Mouse (Mus musculus) limb, embryonic 12.5 days (tissue): ENCODE data around the gene Lrp10. TPM values are rescaled to one million over a fixed set of nuclear protein-coding genes. Genes with fewer than 3 reads are reported as not detected.
A peak's percentile ranks its signal among the peaks of the same experiment; 100 is the strongest.

Experiments used
- ATAC-seq: fragments of 200-750 bp; cut with Nextera tagmentation; 2 replicates; pipeline ENCODE4 v1.8.0; 2017; ENCODE audit warnings: low read depth, moderate TSS enrichment; ENCODE audit not compliant: insufficient number of reproducible peaks, insufficient read depth, low FRiP score, low TSS enrichment
- H3K27ac ChIP-seq: fragments of 300-500 bp; sonication (generic); 2 replicates; pipeline ENCODE4 v1.5.1; 2016; ENCODE audit warnings: mild to moderate bottlenecking, moderate library complexity
- H3K27me3 ChIP-seq: fragments of 300-500 bp; sonication (generic); 2 replicates; pipeline ENCODE4 v1.6.1; 2016; ENCODE audit warnings: mild to moderate bottlenecking, moderate library complexity
- H3K36me3 ChIP-seq: fragments of 300-500 bp; sonication (generic); 2 replicates; pipeline ENCODE4 v1.6.1; 2016; ENCODE audit warnings: mild to moderate bottlenecking, moderate library complexity
- H3K4me1 ChIP-seq: fragments of 300-500 bp; sonication (generic); replicated peaks from 2 replicates; pipeline ENCODE4 v1.6.1; 2016
- H3K4me2 ChIP-seq: fragments of 300-500 bp; sonication (generic); 2 replicates; pipeline ENCODE4 v1.6.1; 2016; ENCODE audit warnings: mild to moderate bottlenecking, moderate library complexity
- H3K4me3 ChIP-seq: fragments of 300-500 bp; sonication (generic); replicated peaks from 2 replicates; pipeline ENCODE4 v1.5.1; 2016; ENCODE audit warnings: mild to moderate bottlenecking
- H3K9ac ChIP-seq: fragments of 300-500 bp; sonication (generic); replicated peaks from 2 replicates; pipeline ENCODE4 v1.6.1; 2016; ENCODE audit warnings: mild to moderate bottlenecking, moderate library complexity
- H3K9me3 ChIP-seq: fragments of 300-500 bp; sonication (generic); 2 replicates; pipeline ENCODE4 v1.6.1; 2016; ENCODE audit warnings: mild to moderate bottlenecking, moderate library complexity
- WGBS: fragments of 180-500 bp; shearing (Covaris S2); methylation state at CpG from one replicate; pipeline ENCODE4 v1.1.7; 2016; 5-methylcytosine and 5-hydroxymethylcytosine counted together
- polyA plus RNA-seq: library from polyadenylated mRNA; unstranded; fragments of >200 nt; fragmentation: Nextera tagmentation; extraction: Ambion mirVana; gene quantifications from 2 replicates; pipeline ENCODE4 v1.2.1, GENCODE M21; 2016

The Lrp10 gene
- polyA plus RNA-seq, 1 experiment from 2014 or later: 28.7 TPM

DNA sequence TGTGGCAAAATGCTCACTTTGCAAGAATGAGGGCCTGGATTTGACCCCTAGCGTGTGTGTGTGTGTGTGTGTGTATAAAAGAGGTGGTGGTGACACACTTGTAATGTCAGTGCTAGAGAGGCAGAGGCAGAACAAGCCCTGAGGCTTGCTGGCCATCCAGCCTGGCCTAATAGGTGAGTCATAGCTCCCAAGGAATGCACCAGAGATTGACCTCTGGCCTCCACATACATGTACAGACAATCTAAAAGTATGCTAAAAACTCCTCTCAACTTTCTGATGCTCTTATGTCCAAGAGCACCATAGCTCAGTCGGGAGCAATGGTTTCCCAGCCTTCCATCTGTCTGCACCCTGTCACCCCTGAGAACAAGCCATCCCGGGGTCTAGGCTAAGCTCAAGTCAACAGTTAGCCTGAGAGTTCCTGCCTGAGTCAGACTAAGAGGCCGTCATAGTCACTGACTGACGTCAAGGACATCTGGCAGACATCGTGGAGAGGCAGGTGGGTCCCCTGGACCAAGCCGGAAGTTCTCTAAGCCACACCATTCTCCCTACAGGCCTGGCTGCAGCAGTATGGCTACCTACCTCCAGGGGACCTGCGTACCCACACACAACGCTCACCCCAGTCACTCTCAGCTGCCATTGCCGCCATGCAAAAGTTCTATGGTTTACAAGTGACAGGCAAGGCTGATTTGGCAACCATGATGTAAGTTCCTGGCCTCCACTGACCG lies 28.6 kb upstream of the Lrp10 start:
- WGBS: 80% methylated on average over 11 of the region's 11 CpGs
- H3K27me3 ChIP-seq: no peaks in the 10 kb centered on the region
- no peaks in the 10 kb centered on the region for H3K9me3 ChIP-seq
- peaks cover 60% of the 10 kb centered on the region for H3K36me3 ChIP-seq
- H3K27ac ChIP-seq: no peak overlapping the region
- H3K9ac ChIP-seq: no peak overlapping the region
- H3K4me3 ChIP-seq: no peak overlapping the region
- H3K4me1 ChIP-seq: peaks cover 32% of the 10 kb centered on the region
- H3K4me2 ChIP-seq: no peak overlapping the region
- no peak for ATAC-seq

- no peak overlapping the region for H3K27ac ChIP-seq
- no peak for ATAC-seq
- peaks cover 72% of the 10 kb centered on the region for H3K36me3 ChIP-seq
- no peak overlapping the region for H3K4me3 ChIP-seq
- no peak overlapping the region for H3K9ac ChIP-seq
- no peaks in the 10 kb centered on the region for H3K9me3 ChIP-seq
- H3K4me2 ChIP-seq: no peak overlapping the region
- H3K27me3 ChIP-seq: no peaks in the 10 kb centered on the region
- H3K4me1 ChIP-seq: peaks cover 32% of the 10 kb centered on the region
- WGBS: 89% methylated on average over 12 of the region's 12 CpGs
These were observed 24.8 kb upstream of the Lrp10 start for GRCm38 (mm10) chr14:54439155-54439554.

DNA sequence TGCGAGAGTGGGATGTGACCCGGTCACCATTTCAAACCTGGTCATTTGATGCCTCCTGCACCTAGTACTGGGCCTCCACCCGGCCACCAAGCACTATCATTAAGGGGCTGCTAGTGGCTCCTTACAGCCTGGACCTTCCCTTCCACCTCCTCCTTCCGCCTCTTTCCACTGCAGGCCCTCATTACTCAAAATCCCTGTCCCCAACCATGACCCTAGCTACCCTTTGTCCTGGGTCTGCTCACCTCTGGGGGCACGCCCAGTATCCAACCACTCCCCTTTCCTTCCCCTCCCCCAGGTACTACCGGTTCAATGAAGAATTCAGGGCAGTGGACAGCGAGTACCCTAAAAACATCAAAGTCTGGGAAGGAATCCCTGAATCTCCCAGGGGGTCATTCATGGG lies 24.3 kb upstream of the Lrp10 start:
- WGBS: 73% methylated on average over 7 of the region's 7 CpGs
- Histone ChIP-seq H3K4me2 (no peak overlapping the region), H3K4me3 (no peak overlapping the region), H3K27me3 (no peaks in the 10 kb centered on the region), H3K4me1 (peaks cover 30% of the 10 kb centered on the region), H3K9ac (no peak overlapping the region), H3K36me3 (peaks cover 72% of the 10 kb centered on the region), H3K9me3 (no peaks in the 10 kb centered on the region), H3K27ac (no peak overlapping the region)
- ATAC-seq: no peak

GRCm38 (mm10) chr14:54440538-54440937 lies 23.4 kb upstream of the Lrp10 start:
- H3K4me2 ChIP-seq: no peak overlapping the region
- H3K9me3 ChIP-seq: no peaks in the 10 kb centered on the region
- no peaks in the 10 kb centered on the region for H3K27me3 ChIP-seq
- 92% methylated on average over 14 of the region's 14 CpGs for WGBS
- no peak overlapping the region for H3K27ac ChIP-seq
- no peak overlapping the region for H3K9ac ChIP-seq
- H3K36me3 ChIP-seq: peaks cover 63% of the 10 kb centered on the region
- no peak overlapping the region for H3K4me3 ChIP-seq
- H3K4me1 ChIP-seq: peaks cover 23% of the 10 kb centered on the region
- ATAC-seq: no peak

GRCm38 (mm10) chr14:54441365-54441764 lies 22.6 kb upstream of the Lrp10 start:
- Histone ChIP-seq H3K4me1 (peaks cover 23% of the 10 kb centered on the region), H3K27ac (no peak overlapping the region), H3K9ac (no peak overlapping the region), H3K27me3 (no peaks in the 10 kb centered on the region), H3K36me3 (peaks cover 55% of the 10 kb centered on the region), H3K9me3 (no peaks in the 10 kb centered on the region), H3K4me2 (no peak overlapping the region), H3K4me3 (no peak overlapping the region)
- ATAC-seq: no peak
- 75% methylated on average over 4 of the region's 4 CpGs for WGBS

- peak overlapping the region; percentile 88; the same call in 1 of the 2 replicates for H3K27ac ChIP-seq
- peak; percentile 40; the same call in 1 of the 2 replicates for ATAC-seq
These were observed 21.4 kb upstream of the Lrp10 start for GRCm38 (mm10) chr14:54442548-54442947.

GRCm38 (mm10) chr14:54443196-54443595 lies 20.7 kb upstream of the Lrp10 start:
- peak overlapping the region; percentile 88 for H3K27ac ChIP-seq
- ATAC-seq: peak; percentile 86
- no peaks in the 10 kb centered on the region for H3K27me3 ChIP-seq
- peak overlapping the region; percentile 24 for H3K9ac ChIP-seq
- peaks cover 36% of the 10 kb centered on the region for H3K36me3 ChIP-seq
- H3K4me3 ChIP-seq: no peak overlapping the region
- H3K9me3 ChIP-seq: no peaks in the 10 kb centered on the region
- WGBS: 6% methylated on average over 3 of the region's 3 CpGs
- peak overlapping the region; percentile 32 for H3K4me2 ChIP-seq
- peaks cover 23% of the 10 kb centered on the region for H3K4me1 ChIP-seq

More at GRCm38 (mm10) chr14:54442548-54442947, 21.4 kb upstream of the Lrp10 start:
- Histone ChIP-seq H3K36me3 (peaks cover 43% of the 10 kb centered on the region), H3K4me2 (no peak overlapping the region), H3K4me3 (no peak overlapping the region), H3K27me3 (no peaks in the 10 kb centered on the region), H3K4me1 (peaks cover 23% of the 10 kb centered on the region), H3K9ac (no peak overlapping the region), H3K9me3 (no peaks in the 10 kb centered on the region)
- 91% methylated on average over 3 of the region's 3 CpGs for WGBS

DNA sequence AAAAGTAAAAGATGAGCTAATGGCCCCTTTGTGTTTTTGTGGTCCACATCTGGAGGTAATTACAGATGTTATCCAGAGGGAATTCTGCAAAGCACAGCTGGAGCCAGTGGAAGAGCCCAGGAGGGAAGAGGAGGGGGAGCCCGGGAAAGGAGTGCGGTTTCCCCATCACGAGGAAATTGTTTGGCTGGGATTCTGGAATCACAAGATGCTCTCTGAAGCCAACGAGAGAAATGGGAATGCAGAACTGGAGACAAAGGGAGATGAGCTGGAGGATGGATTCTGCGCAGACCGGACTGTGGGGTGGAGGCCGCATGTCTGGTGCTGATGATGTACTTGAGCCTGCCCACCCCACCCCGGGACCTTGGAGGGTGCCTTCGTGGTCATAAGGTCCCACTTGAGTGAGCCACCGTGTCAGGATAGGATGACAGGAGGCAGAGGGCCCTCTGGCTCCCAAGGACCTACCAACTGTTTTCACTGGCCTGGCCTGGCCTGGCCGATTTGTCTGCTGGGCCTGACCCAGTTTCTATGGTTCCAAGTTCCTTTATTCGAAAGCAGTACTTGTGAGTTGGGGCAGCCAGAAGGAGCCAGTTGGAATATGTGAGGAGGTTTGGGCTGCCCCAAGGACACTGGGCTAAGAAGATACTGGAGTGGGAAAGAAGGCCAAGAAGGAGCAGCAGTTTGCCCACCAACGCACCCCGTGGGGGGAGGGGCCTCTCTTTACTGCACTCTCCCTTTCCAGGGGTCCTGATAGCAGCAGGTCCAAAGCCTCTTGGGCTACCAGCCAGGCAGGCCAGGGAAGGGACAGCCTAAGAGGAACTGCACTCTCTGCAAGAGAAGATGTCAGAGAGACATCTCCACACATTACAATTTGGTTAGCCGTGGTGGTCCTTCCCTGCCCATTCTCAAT lies 20.0 kb upstream of the Lrp10 start:
- no peak overlapping the region for H3K4me3 ChIP-seq
- H3K27ac ChIP-seq: peak overlapping the region; percentile 88
- no peak overlapping the region for H3K9ac ChIP-seq
- H3K36me3 ChIP-seq: peaks cover 29% of the 10 kb centered on the region
- 52% methylated on average over 15 of the region's 15 CpGs for WGBS
- peaks cover 26% of the 10 kb centered on the region for H3K4me1 ChIP-seq
- H3K27me3 ChIP-seq: no peaks in the 10 kb centered on the region
- no peak overlapping the region for H3K4me2 ChIP-seq
- no peak for ATAC-seq
- no peaks in the 10 kb centered on the region for H3K9me3 ChIP-seq

DNA sequence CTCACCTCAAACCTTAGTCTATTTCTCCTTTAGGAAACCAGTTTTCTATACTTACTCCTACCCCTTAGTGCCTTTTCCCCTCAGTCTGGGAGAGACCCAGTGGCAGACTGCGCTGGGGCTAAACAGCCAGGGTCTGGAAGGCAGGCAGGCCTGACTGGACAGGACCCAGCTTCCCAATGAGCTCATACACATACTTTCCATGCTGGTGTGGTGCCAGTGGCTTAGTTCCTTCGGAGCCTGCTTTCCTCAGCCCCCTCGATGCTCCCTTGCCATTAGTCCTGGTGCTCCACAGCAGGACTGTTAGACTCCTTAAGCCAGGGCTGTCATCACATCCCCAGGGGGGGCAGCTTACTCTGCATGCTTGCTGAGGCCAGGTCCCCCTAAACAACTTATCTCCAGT lies 18.5 kb upstream of the Lrp10 start:
- Histone ChIP-seq H3K27me3 (no peaks in the 10 kb centered on the region), H3K9me3 (no peaks in the 10 kb centered on the region), H3K4me2 (no peak overlapping the region), H3K27ac (peak overlapping the region; percentile 13; the same call in 1 of the 2 replicates), H3K9ac (no peak overlapping the region), H3K4me3 (no peak overlapping the region), H3K36me3 (peaks cover 13% of the 10 kb centered on the region), H3K4me1 (peaks cover 26% of the 10 kb centered on the region)
- WGBS: 61% methylated on average over 3 of the region's 3 CpGs
- ATAC-seq: no peak

GRCm38 (mm10) chr14:54453566-54453965 lies 10.4 kb upstream of the Lrp10 start:
- Histone ChIP-seq H3K9ac (no peak overlapping the region), H3K36me3 (no peaks in the 10 kb centered on the region), H3K4me3 (no peak overlapping the region), H3K27me3 (no peaks in the 10 kb centered on the region), H3K4me2 (no peak overlapping the region), H3K9me3 (no peaks in the 10 kb centered on the region), H3K27ac (no peak overlapping the region), H3K4me1 (0 out of 2 replicates have a peak, but pooled peaks cover 3% of the 10 kb centered on the region)
- no peak for ATAC-seq
- WGBS: 92% methylated on average over 9 of the region's 9 CpGs
